Mouse (Mus musculus) mouse embryonic stem cell (cell line): ENCODE measurements around the gene Abcb6.

Experiments used
- in situ Hi-C, 2 experiments: fragments of 300-500 bp; cut with MboI; formaldehyde crosslinking; loops; 1 replicate in 1 of 2; 3 replicates in 1 of 2; pipeline ENCODE4 v1.14.3; 2019 to 2020; ENCODE audit warnings: low sequenced_read_pairs in 2 of 2, low pct_unique_long_range_greater_than_20kb in 1 of 2, mixed read lengths in 1 of 2; ENCODE audit not compliant: unreplicated experiment in 1 of 2

The Abcb6 gene

GRCm38 (mm10) chr1:75160256-75160617, 20.0 kb downstream of the Abcb6 start:
- in situ Hi-C loops, result no loop called here

GRCm38 (mm10) chr1:75159540-75160255, 20.5 kb downstream of the Abcb6 start:
- in situ Hi-C loops, result no loop called here

- in situ Hi-C loops, result no loop called here
Measured at GRCm38 (mm10) chr1:75158990-75159389, 21.2 kb downstream of the Abcb6 start.

- in situ Hi-C loops, result no loop called here
Measured at GRCm38 (mm10) chr1:75155837-75156236, 24.4 kb downstream of the Abcb6 start.

- in situ Hi-C loops, result no loop called here
Measured at GRCm38 (mm10) chr1:75148727-75149126, 31.5 kb downstream of the Abcb6 start.

GRCm38 (mm10) chr1:75147411-75148135, 32.6 kb downstream of the Abcb6 start:
- in situ Hi-C loops, result no loop called here

GRCm38 (mm10) chr1:75145589-75145988, 34.6 kb downstream of the Abcb6 start:
- in situ Hi-C loops, result no loop called here

GRCm38 (mm10) chr1:75142301-75143261, 37.6 kb downstream of the Abcb6 start, which contains the start of the genes Cnppd1 and Retreg2:
Gene Cnppd1 (minus strand): TSS chr1:75142711.
Gene Retreg2 (plus strand): TSS chr1:75142778.
- in situ Hi-C loops, result no loop called here

- in situ Hi-C loops, result no loop called here
Measured at GRCm38 (mm10) chr1:75141486-75142190, 38.6 kb downstream of the Abcb6 start.

- in situ Hi-C loops, result no loop called here
Measured at GRCm38 (mm10) chr1:75140601-75141190, 39.5 kb downstream of the Abcb6 start.

GRCm38 (mm10) chr1:75138448-75138847, 41.7 kb downstream of the Abcb6 start:
- in situ Hi-C loops, result no loop called here

GRCm38 (mm10) chr1:75136730-75137129, 43.5 kb downstream of the Abcb6 start:
- in situ Hi-C loops, result no loop called here

GRCm38 (mm10) chr1:75136293-75136692, 43.9 kb downstream of the Abcb6 start:
- in situ Hi-C loops, result no loop called here

GRCm38 (mm10) chr1:75133421-75134207, 46.6 kb downstream of the Abcb6 start, which contains the start of gene Slc23a3:
Gene Slc23a3 (minus strand): TSS chr1:75133890.
- in situ Hi-C loops, result no loop called here

GRCm38 (mm10) chr1:75128641-75129040, 51.6 kb downstream of the Abcb6 start:
- in situ Hi-C loops, result no loop called here

GRCm38 (mm10) chr1:75125418-75125817, 54.8 kb downstream of the Abcb6 start:
- in situ Hi-C loops, result no loop called here
